Mouse (Mus musculus) 416B (cell line): ENCODE measurements around the gene Krtap19-4.

Experiments
- DNase-seq: peaks from one replicate; pipeline ENCODE4 v3.0.0; 2011; ENCODE audit warnings: low read depth

Krtap19-4 gene

DNA sequence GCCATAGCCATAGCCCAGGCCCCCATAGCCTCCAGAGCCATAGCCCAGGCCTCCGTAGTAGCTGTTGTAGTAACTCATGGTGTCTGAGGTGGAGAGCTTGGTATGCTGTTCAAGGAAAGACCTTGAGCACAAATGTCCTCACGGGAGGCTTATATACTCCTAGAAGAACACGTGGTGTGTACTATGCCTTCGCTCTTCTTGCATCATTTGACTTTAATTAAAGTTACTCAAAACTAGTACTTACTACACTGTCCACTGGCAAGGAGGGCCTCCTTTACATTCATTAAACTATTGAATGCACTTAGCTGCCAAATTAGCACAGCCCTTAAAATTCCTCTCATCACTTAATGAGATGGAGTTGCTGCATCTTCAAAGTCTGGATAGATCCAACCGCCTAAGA, at the start of gene Krtap19-4:
Krtap19-4 (minus strand) TSS at position 101 of the 400 bp plus-strand sequence.
- DNase-seq, result no peak

DNA sequence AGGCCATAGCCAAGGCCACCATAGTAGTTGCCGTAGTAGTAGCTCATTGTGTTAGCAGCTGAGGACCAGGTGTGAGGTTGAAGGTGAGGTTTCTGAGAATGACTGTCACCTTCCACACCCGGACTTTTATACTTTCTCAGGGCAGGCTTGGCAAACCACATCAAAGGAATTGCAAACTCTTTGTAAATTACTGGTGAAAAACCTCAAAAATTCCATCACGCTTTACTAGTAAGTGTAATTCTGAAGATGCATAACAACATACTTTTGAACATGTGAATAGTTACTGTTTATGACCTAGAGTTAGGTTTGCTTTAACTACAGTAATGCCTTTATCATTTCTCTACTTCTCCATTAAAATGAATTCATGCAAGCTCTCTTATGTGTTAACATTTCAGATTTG, 47.3 kb upstream of the Krtap19-4 start, which contains the start of gene Krtap19-9b:
Krtap19-9b (minus strand) TSS at position 101 of the 400 bp plus-strand sequence.
- no peak for DNase-seq

DNA sequence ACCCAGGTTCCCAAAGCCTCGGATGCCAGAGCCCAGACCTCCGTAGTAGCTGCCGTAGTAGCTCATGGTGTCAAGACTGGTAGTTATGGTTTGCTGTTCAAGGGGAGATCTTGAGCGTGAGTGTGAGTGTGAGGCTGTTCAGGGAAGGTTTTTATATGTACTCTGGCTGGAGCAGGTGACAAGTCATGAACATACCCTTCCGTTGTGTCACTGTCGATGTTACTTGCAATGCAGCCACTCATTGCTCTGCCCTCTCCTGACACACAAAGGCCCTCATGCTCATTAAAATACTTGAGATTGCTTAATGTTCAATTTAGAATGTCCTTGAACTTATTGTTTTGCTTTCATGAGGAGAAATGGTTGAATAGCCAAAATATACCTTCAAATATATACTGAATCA, 11.5 kb upstream of the Krtap19-4 start, which contains the start of gene Krtap19-5:
Krtap19-5 (minus strand) TSS at position 101 of the 400 bp plus-strand sequence.
- no peak for DNase-seq

DNA sequence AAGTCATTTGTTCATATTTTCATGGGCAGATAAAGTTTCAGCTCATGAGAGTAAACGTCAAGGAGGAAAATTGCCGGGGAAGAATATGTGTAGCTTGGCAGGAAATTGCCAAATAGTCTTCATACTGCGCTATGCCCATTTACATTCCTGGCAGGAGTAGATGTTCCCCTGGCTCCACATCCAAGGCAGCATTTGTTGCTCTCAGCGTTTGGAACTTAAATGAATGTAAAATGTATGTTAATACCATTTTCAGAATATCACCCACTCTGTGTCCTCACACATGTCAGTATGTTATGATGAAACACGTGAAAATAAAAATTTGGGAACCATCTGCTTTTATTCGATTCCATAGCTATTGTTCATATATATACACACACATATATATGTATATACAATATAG, 2.0 kb upstream of the Krtap19-4 start:
- DNase-seq, result no peak

DNA sequence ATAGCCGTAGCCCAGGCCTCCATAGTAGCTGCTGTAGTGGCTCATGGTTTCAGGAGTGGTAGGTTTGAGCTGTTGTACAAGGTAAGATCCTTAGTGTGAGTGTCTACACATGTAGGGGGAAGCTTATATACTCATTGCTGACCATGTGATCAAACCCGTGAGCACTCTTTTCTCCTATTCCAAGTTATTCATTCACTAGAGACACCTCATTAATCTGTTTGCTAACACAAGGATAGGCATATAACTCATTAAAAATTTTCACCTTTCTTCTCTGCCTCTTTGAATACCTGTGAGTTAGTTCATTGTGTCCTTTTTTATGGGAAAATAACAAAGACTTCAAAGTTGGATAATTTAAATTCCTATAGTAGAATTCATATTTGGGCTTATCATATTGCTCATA, 7.0 kb downstream of the Krtap19-4 start, which contains the start of gene Krtap19-3:
Krtap19-3 (minus strand) TSS at position 101 of the 400 bp plus-strand sequence.
- DNase-seq, result no peak

DNA sequence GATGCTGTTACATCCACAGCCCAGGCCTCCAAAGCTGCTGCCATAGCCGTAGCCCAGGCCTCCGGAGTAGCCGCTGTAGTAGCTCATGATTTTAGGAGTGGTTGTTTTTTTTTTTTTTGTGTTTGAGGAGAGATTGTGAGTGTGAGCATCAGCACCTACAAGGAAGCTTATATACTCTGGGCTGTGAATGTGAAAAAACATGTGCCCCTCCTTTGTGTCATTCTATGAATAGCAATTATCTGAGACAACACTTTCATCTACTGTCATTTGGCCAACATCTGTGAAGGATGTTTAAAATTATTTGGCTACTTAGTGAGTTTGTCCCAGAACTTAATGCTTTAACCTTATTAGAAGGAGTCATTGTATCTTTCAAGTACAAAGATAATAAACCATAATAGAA, 10.7 kb downstream of the Krtap19-4 start, which contains the start of gene Krtap19-2:
Krtap19-2 (minus strand) TSS at position 101 of the 400 bp plus-strand sequence.
- no peak for DNase-seq

DNA sequence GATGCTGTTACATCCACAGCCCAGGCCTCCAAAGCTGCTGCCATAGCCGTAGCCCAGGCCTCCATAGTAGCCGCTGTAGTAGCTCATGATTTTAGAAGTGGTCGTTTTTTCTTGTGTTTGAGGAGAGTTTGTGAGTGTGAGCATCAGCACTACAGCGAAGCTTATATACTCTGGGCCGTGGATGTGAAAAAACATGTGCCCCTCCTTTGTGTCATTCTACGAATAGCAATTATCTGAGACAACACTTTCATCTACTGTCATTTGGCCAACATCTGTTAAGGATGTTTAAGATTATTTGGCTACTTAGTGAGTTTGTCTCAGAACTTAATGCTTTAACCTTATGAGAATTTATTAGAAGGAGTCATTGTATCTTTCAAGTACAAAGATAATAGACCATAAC, 15.6 kb downstream of the Krtap19-4 start, which contains the start of gene Krtap19-1:
Krtap19-1 (minus strand) TSS at position 101 of the 400 bp plus-strand sequence.
- DNase-seq, result no peak

DNA sequence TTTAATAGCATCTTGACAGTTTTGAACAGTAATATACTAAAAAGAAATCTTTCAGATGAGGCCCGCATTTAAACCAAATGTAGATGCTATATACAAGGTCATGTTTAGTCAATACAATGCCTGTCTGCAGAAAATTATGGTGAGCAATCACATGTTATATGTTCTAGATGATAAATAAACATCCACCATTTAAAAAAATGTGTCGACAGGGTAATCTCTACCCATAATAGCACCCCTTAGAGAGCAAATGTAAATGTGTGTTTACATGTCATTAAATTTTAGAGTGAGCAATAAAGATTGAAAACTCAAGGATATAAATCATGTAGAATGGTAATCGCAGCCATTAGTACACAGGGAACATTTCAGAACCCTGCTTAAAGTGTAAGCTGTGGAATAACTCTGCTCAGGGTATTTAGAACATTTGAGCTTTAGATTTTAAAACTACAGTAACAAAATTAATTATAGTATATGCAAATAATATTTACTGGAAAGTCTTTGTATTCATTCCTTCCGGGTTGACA, 19.9 kb downstream of the Krtap19-4 start:
- no peak for DNase-seq

DNA sequence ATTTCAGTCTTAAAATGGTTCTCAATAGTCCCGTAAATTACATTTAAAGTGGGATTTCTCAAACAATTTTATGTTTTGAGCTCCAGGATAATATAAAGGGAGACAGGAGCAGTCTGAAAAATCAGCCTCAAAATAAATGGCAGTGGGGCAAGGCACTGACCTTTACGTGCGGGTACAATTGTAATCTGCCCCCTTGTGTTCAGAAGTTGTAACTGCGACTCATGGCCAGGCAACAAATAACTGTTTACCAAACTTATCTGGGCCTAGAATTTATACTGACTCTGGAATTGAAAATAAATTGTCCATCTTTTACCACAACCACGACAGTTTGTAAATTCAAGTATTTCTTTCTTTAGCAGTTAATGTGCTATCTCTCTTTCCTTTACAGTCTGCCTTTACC, 33.4 kb downstream of the Krtap19-4 start:
- peak; percentile 42 for DNase-seq

DNA sequence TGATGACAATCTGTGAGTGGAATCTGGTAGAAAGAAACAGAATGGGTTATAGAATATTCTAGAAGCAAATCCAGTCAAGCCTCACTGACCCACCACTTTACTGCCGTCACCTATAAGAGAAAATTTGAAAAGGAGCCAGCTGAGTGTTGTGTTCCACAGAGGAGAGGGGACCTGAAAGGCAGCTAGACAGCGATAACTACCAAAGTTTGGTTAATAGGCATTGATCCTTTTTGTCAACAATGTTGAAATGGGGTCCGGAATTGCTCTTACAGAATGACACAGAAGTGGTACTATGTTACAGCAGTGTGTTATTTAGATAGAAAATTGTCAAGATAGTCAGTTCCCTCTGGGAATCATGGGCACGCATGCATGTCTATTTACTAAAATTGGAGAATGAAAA, 36.3 kb downstream of the Krtap19-4 start:
- no peak for DNase-seq

DNA sequence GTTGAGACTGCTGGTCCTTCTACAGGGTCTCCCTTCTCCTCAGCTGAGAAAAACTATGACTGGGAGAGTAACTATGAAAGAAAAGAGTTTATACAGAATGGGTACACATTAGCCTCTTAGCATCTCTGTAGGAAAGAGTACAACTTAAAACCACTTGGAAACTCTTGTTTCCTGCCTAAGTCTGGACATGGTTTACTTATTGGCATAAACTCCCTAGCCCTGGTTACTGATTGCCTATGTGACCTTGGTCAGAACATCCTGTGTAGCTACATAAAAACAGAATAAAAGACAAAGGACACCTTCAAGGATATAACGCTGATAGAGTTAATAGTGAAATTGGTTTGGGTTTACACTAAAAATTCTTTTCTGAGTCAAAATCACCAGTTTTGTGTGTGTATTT, 37.5 kb downstream of the Krtap19-4 start:
- no peak for DNase-seq
